Mouse (Mus musculus) gastrocnemius, postnatal 14 days (tissue): ENCODE results near the gene Atf1. TPM values are rescaled to one million over a fixed set of nuclear protein-coding genes. Genes with fewer than 3 reads are reported as not detected.
A peak's percentile ranks its signal among the peaks of the same experiment; 100 is the strongest.
"Not testable (repeated sequence)": the region's sequence is repeated elsewhere in the genome, so short reads cannot be mapped to it uniquely, and the experiment has no call there.

Experiments
- DNase-seq: peaks from one replicate; pipeline ENCODE4 v3.0.0; 2021; ENCODE audit warnings: mixed read lengths
- intact Hi-C: fragments of 180-260 bp; cut with DNase I; formaldehyde crosslinking; loops from one replicate; pipeline ENCODE4 v1.15.1; 2025; ENCODE audit warnings: low total_unique reads
- total RNA-seq, 2 experiments: library from RNA; stranded (reverse); gene quantifications; 2 replicates each; pipeline ENCODE4 v1.2.3; 2021

Atf1 gene
- total RNA-seq, 2 experiments from 2014 or later: 31.1 to 40.4 TPM

DNA sequence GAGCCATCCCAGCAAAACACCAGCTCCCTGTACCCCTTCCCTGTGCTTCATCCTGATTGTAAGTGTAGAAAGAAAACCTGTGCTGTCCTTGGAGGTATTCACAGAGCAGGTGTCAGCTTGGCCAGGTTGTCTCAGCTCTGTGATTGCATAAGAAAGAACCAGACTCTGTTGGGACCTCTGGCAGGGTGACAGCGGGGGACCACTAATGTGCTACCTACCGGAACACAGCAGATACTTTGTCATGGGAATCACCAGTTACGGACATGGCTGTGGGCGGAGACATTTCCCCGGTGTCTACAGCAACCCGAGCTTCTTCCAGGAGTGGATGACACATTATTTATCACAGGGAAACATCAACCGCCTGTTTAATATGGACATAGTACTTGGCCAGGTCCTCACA lies 64.7 kb downstream of the Atf1 start:
- no peak for DNase-seq
- intact Hi-C loops: no loop called here

DNA sequence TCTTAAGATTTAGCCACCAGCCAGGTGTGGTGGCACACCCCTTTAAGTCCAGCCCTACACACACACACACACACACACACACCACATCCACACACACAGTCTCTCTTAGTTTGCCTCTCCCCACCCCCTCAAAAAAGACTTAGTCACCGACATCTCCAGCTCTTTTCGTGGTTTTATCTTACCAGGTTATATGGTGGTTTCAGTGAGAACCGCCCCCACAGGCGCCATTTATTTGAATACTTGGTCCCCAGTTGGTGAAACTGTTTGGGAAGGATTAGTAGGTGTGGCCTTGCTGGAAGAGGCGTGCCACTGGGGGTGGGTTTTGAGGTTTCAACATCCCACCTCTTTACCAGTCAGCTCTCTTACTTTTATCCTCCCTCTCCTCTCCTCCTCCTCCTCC lies 70.2 kb downstream of the Atf1 start:
- intact Hi-C loops: no loop called here

DNA sequence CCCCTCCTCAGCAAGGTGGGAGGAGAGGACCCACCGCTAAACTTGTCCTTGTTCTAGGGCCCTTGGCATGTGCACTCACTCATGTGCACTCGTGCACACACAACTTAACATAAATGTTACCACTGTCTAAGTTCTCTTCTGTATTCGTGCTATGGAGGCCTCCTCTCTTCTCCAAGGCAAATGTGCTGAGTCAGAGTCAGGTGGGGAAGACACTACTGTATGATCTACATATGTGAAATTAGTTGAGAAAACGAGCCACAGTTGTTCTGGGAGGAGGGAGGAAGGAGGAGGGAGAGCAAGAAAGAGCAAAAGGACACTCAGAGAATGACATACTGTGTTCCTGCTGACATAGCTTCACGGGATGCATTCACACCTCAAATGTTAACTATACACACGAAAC lies 72.9 kb downstream of the Atf1 start:
- no peak for DNase-seq
- intact Hi-C loops: no loop called here

More for the DNA sequence above, 70.2 kb downstream of the Atf1 start:
- no peak for DNase-seq

DNA sequence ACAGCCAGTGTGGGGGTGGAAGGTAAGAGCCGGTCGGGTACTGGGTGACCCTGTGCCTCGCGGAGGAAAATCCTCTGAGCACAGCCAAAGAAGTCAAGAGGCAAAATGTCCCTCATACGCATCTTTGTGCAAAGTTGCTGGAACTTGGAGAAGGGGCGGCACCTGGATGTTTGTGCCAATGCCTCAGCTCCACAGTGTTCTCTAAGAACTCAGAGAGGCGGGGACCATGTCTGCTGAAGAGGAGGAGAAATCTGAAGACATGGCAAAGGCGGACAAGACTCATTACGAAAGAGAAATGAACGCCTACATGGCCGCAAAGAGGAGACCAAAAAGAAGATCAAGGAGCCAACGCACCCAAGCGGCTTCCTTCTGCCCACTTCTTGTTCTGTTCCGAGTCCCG lies 73.9 kb downstream of the Atf1 start:
- intact Hi-C loops: no loop called here

DNA sequence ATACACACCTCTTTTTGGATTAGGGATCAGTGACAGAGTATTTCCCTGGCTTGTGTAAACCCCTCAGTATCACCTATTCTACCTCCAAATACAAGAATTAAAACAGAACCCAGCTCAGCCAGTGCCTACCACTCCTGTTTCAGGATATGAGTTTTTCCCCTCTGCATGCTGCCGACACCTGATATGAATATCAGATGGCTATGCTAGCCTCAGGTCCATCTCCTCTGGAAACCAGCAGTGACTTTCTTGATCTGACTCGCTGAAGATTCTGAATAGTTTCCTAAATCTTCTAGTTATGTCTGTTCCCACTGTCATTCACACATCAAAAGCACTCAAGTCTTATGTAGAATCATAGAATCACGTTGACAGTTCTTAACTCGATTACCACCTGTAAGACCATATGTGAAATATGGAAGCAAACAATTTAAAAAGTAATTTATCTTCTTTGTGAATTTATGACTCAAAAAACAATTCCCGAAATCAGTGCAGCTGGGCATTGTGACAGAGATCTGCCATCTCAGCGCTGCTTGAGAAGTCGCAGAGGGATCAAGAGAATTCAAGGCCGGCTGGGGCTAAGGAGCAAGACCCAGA lies 75.9 kb downstream of the Atf1 start:
- intact Hi-C loops: no loop called here
- no peak for DNase-seq

More for the DNA sequence above, 73.9 kb downstream of the Atf1 start:
- DNase-seq: no peak

DNA sequence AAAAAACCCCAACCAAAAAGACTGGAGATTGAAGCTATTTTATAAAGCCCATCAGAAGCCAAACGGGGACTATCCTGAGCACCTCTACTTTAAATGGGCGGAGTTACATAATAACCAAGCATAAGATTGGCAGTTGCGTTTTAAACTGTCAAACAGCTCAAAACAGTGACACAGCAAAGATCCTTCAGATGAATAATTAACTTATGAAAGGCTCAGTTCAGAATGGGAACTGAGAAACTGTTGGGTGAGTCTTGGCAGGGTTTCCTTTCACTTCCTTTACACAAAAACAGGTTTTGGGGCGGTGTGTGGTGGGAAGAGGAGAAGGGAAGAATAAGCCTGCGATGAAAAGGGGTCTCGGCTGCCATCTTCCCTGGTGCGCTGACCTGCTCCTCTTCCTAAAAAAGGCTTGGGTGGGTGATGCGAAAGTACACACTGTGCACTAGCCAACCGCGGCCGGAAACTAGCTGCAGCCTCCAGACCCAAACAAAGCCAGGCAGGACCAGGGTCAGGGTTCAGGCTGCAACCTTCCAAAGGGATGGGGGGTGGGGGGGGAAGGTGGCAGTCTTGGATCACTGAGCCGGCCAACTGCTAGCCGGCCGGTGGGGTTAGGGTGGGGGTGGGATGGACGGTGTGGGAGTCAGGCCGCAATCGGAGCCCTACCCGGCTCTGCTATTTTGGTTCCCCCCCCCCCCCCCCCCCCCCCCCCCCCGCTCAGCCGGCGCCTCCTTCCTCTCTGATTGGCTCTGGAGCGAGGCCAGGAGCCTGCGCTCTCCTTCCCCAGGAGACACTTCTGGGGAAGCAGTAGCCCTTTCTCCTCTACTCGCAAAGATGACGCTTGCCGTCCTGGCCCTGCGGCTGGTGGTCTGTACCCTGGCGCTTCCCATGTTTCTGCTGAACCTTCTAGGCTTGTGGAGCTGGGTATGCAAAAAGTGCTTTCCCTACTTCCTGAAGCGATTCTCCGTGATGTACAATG lies 76.7 kb downstream of the Atf1 start, which contains the start of gene Mettl7a1:
Gene Mettl7a1 (plus strand): TSS at position 122 of the 973 bp plus-strand sequence.
- DNase-seq: peak; percentile 88
- intact Hi-C loops: no loop called here

DNA sequence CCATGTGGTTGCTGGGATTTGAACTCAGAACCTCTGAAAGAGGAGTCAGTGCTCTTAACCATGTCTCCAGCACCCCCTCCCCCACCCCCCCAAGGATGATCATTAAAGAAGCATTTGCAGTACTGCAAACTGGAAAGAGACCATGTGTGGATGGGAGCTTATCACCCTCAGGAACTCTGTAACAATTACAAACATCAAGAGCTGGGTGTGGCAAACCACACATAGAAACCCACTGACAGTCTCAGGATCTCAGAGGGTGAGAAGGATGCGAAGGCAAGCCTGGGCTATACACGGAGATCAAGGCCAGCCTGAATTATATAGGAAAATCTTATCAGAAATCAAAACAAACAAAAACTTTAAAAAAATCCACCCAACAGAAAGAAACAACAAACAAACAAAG lies 78.6 kb downstream of the Atf1 start:
- DNase-seq: no peak
- intact Hi-C loops: no loop called here

DNA sequence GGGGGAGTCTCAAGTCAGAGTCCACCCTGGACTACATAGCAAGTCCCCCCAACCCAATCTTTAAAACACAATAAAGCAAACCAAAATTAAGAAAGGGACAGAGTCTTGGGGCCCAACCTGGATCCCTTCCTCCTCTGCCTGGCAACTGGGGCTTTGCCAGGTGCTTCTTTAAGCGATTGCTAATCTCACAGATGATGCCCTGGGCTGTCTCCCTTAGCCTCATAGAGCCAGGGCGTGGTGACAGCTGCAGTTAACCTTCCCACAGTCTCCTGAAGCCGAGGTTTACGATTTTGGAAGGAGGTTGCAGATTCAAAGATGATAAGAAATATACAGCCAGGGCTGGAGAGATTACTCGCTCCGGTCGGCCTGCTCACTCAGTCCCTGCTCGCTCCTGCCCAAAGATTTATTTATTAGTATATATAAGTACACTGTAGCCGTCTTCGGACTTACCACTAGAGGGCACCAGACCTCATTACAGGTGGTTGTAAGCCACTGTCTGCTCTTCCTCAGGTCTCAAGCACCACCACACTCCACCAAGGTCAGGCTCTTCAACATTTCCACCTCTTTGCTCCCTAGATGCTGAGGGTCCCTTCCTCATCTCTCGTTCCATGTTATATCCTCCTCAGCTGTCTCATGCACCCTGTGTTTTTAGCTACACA lies 79.9 kb downstream of the Atf1 start:
- DNase-seq, intact Hi-C loops: not testable (repeated sequence)

Other genes starting within 250 kb of the Atf1 start
- 10 to 100 TPM; 10.8 to 13.2 TPM for gene Dip2b, start 189.2 kb upstream of the Atf1 start, total RNA-seq
- gene Tmprss12, start 53.0 kb downstream of the Atf1 start, total RNA-seq: not detected
- 10 to 100 TPM; 18.5 to 23.0 TPM for gene Mettl7a1, start 76.3 kb downstream of the Atf1 start, total RNA-seq
- gene Mettl7a3, start 107.1 kb downstream of the Atf1 start, total RNA-seq: under 1 TPM in 1 of 2 experiments, not detected in 1; 0.21 TPM
- not detected for gene Methig1, start 125.3 kb downstream of the Atf1 start, total RNA-seq
- under 1 TPM; 0.49 TPM for gene Mettl7a2, start 125.4 kb downstream of the Atf1 start, total RNA-seq
- not detected for gene Higd1c, start 136.7 kb downstream of the Atf1 start, total RNA-seq
- not detected for gene Gm5475, start 194.3 kb downstream of the Atf1 start, total RNA-seq
- 10 to 100 TPM; 32.3 to 34.8 TPM for gene Slc11a2, start 197.3 kb downstream of the Atf1 start, total RNA-seq
- 10 to 100 TPM in 1 of 2 experiments, 1 to 10 TPM in 1; 9.2 to 10.5 TPM for gene Letmd1, start 241.2 kb downstream of the Atf1 start, total RNA-seq